Mouse (Mus musculus) testis, adult 2 months (tissue): Measurements from ENCODE around the gene Ttyh3. TPM values are rescaled to one million over a fixed set of nuclear protein-coding genes. Genes with fewer than 3 reads are reported as not detected.

Experiments used
- H3K27ac ChIP-seq: fragments of 200-500 bp; 2 replicates; pipeline ENCODE4 v1.5.1; 2012; ENCODE audit warnings: low read depth, low read length; ENCODE audit not compliant: control insufficient read depth, insufficient read depth
- H3K27me3 ChIP-seq: fragments of 200-500 bp; 2 replicates; pipeline ENCODE4 v1.6.1; 2012; ENCODE audit warnings: mild to moderate bottlenecking, low read length, moderate library complexity; ENCODE audit not compliant: control insufficient read depth, insufficient read depth
- H3K36me3 ChIP-seq: fragments of 200-500 bp; 2 replicates; pipeline ENCODE4 v1.6.1; 2012; ENCODE audit warnings: mild to moderate bottlenecking, low read length; ENCODE audit not compliant: control insufficient read depth, insufficient read depth
- H3K4me1 ChIP-seq: fragments of 200-500 bp; 2 replicates; pipeline ENCODE4 v1.6.1; 2012; ENCODE audit warnings: low read length; ENCODE audit not compliant: control insufficient read depth, insufficient read depth
- H3K4me3 ChIP-seq: fragments of 200-500 bp; 2 replicates; pipeline ENCODE4 v1.5.1; 2012; ENCODE audit warnings: low read depth, mild to moderate bottlenecking, low read length, moderate library complexity, mixed read lengths; ENCODE audit not compliant: control insufficient read depth
- CTCF ChIP-seq: fragments of 200-500 bp; IDR thresholded peaks from 2 replicates; pipeline ENCODE4 v1.5.1; 2012; ENCODE audit warnings: low read depth, mild to moderate bottlenecking, inconsistent platforms, low read length, moderate library complexity; ENCODE audit not compliant: control insufficient read depth, insufficient read depth, insufficient replicate concordance
- POLR2A ChIP-seq: fragments of 200-500 bp; IDR thresholded peaks from 2 replicates; pipeline ENCODE4 v1.6.1; 2012; ENCODE audit warnings: low read depth, mild to moderate bottlenecking, inconsistent platforms, low read length, moderate library complexity; ENCODE audit not compliant: control insufficient read depth
- polyA plus RNA-seq: library from polyadenylated mRNA; depleted of rRNA; stranded (reverse); fragments of >200 nt; gene quantifications from 2 replicates; pipeline ENCODE4 v1.2.3, GENCODE M21; 2012; rRNA removed

Ttyh3 gene
- polyA plus RNA-seq, 1 experiment, result 16.2 TPM

DNA sequence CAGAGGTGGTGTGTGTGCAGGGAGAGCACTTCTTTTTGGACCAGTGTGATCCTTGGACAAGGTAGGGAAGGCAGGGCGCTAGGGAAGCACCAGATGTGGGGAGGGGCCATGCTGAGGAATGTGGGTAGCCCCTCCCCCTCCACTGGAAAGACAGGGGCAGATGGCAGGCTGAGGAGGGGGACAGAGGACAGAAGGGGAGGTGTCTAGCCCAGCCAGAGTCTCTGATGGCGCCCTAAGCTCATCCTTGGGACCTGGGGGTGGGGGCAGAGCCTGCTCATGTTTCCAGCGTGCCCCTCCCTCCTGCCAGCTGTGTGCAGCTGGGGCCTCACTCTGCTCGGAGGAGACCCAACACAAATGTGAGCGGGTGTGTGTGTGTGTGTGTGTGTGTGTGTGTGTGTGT is 67.3 kb downstream of the Ttyh3 start:
- H3K27ac ChIP-seq, result no peak overlapping the region
- no peaks in the 10 kb centered on the region for H3K27me3 ChIP-seq
- H3K4me1 ChIP-seq, result peaks cover 5% of the 10 kb centered on the region
- no peaks in the 10 kb centered on the region for H3K36me3 ChIP-seq
- no peak overlapping the region for H3K4me3 ChIP-seq
- no peak for TF ChIP-seq CTCF
- no peak for TF ChIP-seq POLR2A

DNA sequence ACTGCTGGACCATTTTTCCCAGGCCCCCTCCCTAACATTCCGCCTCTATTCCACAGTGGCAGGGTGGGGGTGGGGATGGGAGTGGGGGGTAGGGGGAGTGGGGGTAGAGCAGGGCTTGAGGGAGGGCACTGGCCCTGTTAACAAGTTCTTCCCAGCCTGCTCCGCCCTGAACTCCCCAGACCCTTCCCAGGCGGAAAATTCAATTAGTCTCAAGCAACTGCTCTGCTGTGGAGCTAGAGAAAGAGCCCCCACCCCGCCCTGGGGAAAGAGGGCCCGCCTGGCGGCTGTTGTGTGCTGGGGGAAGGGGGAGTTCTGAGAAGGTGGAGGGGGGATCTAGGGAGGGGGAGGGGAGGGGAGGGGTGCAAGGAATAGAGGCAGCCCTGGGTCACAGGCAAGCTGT is 69.1 kb downstream of the Ttyh3 start:
- Histone ChIP-seq H3K36me3 (no peaks in the 10 kb centered on the region), H3K27me3 (no peaks in the 10 kb centered on the region), H3K4me1 (peaks cover 5% of the 10 kb centered on the region), H3K4me3 (no peak overlapping the region), H3K27ac (no peak overlapping the region)
- TF ChIP-seq CTCF (no peak), POLR2A (no peak)

DNA sequence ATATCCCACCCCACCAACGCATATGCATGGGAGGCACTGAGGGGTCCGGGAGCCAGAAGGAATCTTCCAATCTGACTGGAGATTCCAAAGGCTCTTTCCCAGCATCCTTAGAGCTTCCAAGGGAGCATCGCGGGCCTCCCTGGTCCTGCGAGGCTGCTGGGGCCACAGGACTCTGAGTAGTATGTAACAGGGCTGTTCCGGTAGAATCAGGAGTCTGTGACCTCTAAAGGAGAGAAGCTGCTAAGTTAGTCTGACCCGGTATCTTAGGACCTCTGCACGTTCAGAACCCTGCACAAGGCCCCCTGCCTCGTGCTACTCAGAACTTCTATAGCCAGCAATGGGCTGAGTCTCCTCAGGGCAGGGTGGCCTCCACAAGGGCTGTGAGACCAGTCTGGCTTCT is 69.6 kb downstream of the Ttyh3 start:
- TF ChIP-seq POLR2A, result no peak
- TF ChIP-seq CTCF, result no peak
- Histone ChIP-seq H3K4me3 (no peak overlapping the region), H3K36me3 (no peaks in the 10 kb centered on the region), H3K4me1 (peaks cover 5% of the 10 kb centered on the region), H3K27ac (no peak overlapping the region), H3K27me3 (no peaks in the 10 kb centered on the region)

DNA sequence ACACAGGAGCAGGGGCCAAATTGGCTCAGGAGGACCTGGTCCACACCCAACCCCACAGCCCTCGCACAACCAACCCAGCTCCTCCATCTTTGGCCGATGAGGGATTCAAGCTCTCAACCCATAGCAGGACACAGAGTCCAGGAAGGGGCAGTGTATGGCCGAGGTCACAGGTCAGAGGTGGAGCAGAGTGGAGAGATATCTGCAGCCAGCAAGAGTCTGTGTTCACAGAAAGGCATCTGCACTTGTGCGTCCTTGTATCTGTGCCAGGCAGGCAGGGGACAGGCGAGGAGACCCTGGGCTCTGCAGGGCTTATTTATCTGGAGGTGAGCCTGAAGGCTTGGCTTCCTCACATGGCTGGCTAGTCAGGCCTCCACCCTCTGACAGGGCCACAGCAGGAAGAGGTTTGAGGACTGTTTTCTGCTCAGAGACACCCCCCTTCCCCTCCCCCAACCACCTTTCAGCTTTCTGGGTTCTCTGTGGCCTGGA is 73.4 kb downstream of the Ttyh3 start:
- Histone ChIP-seq H3K36me3 (no peaks in the 10 kb centered on the region), H3K27ac (no peak overlapping the region), H3K4me1 (peaks cover 8% of the 10 kb centered on the region), H3K27me3 (no peaks in the 10 kb centered on the region), H3K4me3 (no peak overlapping the region)
- TF ChIP-seq CTCF (no peak), POLR2A (no peak)

DNA sequence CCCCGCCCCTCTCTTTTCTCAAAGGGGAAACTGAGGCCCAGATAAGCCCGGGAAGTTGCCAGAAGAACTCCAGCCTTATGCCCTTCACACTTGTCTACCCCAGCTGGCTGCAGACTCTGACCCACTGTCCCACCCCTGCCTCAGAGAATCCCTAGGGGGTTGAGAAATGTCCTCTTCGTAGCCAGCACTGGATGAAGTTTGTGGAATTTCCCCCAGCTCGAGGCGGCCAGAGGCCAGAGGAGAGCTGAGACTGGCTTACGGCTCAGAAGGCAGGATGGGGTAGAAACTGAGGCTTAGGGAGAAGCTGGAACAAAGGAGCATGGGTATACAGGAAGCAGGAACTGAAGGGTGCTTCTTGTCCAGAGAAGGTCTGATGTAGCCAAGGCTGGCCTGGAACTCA is 76.2 kb downstream of the Ttyh3 start:
- Histone ChIP-seq H3K4me1 (peaks cover 13% of the 10 kb centered on the region), H3K4me3 (no peak overlapping the region), H3K36me3 (no peaks in the 10 kb centered on the region), H3K27me3 (no peaks in the 10 kb centered on the region), H3K27ac (no peak overlapping the region)
- TF ChIP-seq CTCF, result no peak

DNA sequence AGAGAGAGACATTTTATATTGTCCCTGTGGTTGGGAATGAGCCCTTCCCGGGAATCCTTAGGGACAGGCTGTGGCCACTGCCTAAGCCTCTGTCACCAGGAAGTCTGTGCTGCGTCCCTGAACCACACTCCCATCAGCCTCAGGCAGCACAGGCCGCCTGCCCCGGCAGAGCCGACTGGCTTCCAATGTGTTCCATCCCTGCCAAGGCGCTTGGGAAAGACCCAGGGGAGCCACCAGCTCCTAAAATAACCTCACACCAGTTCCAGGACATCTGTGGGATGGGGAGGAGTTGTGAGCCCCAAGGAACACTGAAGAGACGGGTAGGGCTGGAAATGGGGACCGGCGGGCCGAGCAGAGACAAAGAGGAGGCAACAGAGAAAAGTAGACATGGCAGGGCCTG is 77.2 kb downstream of the Ttyh3 start:
- TF ChIP-seq POLR2A, result no peak
- no peak for TF ChIP-seq CTCF
- Histone ChIP-seq H3K27me3 (no peaks in the 10 kb centered on the region), H3K4me3 (no peak overlapping the region), H3K4me1 (peaks cover 18% of the 10 kb centered on the region), H3K27ac (no peak overlapping the region), H3K36me3 (no peaks in the 10 kb centered on the region)

DNA sequence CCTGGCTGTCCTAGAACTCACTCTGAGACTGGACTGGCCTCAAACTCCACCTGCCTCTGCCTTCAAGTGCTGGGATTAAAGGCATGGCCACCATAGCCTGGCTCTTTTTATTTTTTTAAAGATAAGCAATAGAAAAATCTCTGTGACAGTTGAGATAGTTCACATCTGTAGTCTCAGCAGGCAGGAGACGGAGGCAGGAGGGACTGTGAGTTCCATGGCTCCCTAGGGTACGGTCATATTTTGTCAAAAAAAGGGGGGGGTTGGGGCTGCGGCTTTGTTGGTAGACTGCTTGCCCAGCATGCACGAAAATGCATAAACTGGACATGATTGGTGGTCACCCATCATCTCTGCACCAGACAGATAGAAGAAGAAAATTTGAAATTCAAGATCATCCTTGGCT is 77.6 kb downstream of the Ttyh3 start:
- Histone ChIP-seq H3K27me3 (no peaks in the 10 kb centered on the region), H3K4me1 (peaks cover 18% of the 10 kb centered on the region), H3K36me3 (no peaks in the 10 kb centered on the region), H3K27ac (no peak overlapping the region), H3K4me3 (no peak overlapping the region)
- TF ChIP-seq CTCF, result no peak
- no peak for TF ChIP-seq POLR2A

Other genes with a start within 250 kb of the Ttyh3 start
- gene Eif3b, start 229.7 kb downstream of the Ttyh3 start, polyA plus RNA-seq, result 249 and 275 TPM in 2 replicates
- gene Gm4869, start 203.4 kb downstream of the Ttyh3 start, polyA plus RNA-seq, result 0.14 and 0.16 TPM in 2 replicates
- gene Chst12, start 143.5 kb downstream of the Ttyh3 start, polyA plus RNA-seq, result 2.1 and 2.4 TPM in 2 replicates
- gene Grifin, start 84.0 kb downstream of the Ttyh3 start, polyA plus RNA-seq, result not detected in 2 replicates
- 1.4 TPM in 2 replicates for gene Lfng, start 41.7 kb downstream of the Ttyh3 start, polyA plus RNA-seq
- 126 and 134 TPM in 2 replicates for gene Iqce, start 53.3 kb upstream of the Ttyh3 start, polyA plus RNA-seq
- 22.5 and 23.3 TPM in 2 replicates for gene Brat1, start 56.0 kb upstream of the Ttyh3 start, polyA plus RNA-seq
- gene Amz1, start 75.1 kb upstream of the Ttyh3 start, polyA plus RNA-seq, result 0.14 and 0.28 TPM in 2 replicates
- 36.2 and 37.4 TPM in 2 replicates for gene Gna12, start 181.4 kb upstream of the Ttyh3 start, polyA plus RNA-seq